Mouse (Mus musculus): ENCODE measurements around the gene March8.
"Not testable (repeated sequence)": the region's sequence is repeated elsewhere in the genome, so short reads cannot be mapped to it uniquely, and the experiment has no call there.

March8 gene

GRCm38 (mm10) chr6:116337835-116338501, at the start of gene March8:
Gene March8 (plus strand): TSS chr6:116338024.
- peak; percentile 66 to 78 for DNase-seq (ENCODE audit: low spot score in 2 of 2)

GRCm38 (mm10) chr6:116311411-116311810, 26.4 kb upstream of the March8 start:
- DNase-seq (ENCODE audit: low spot score in 2 of 2) = no peak

GRCm38 (mm10) chr6:116319259-116319658, 18.6 kb upstream of the March8 start:
- DNase-seq (ENCODE audit: low spot score in 2 of 2) = no peak

- DNase-seq (ENCODE audit: low spot score in 2 of 2) = no peak
Observed at GRCm38 (mm10) chr6:116326641-116327040, 11.2 kb upstream of the March8 start.

GRCm38 (mm10) chr6:116331396-116331795, 6.4 kb upstream of the March8 start:
- no peak for DNase-seq (ENCODE audit: low spot score in 2 of 2)

GRCm38 (mm10) chr6:116337466-116337834, 374 bp upstream of the March8 start:
- DNase-seq (ENCODE audit: low spot score in 2 of 2) = no peak

- no peak for DNase-seq (ENCODE audit: low spot score in 2 of 2)
Observed at GRCm38 (mm10) chr6:116338520-116338919, 696 bp downstream of the March8 start.

- DNase-seq (ENCODE audit: low spot score in 2 of 2) = no peak
Observed at GRCm38 (mm10) chr6:116339088-116339487, 1.3 kb downstream of the March8 start.

- DNase-seq (ENCODE audit: low spot score in 2 of 2) = no peak
Observed at GRCm38 (mm10) chr6:116340521-116340920, 2.7 kb downstream of the March8 start.

GRCm38 (mm10) chr6:116347953-116348352, 10.1 kb downstream of the March8 start:
- no peak for DNase-seq (ENCODE audit: low spot score in 2 of 2)

- DNase-seq (ENCODE audit: low spot score in 2 of 2) = no peak
Observed at GRCm38 (mm10) chr6:116349997-116350396, 12.2 kb downstream of the March8 start.

GRCm38 (mm10) chr6:116350643-116351042, 12.8 kb downstream of the March8 start:
- DNase-seq (ENCODE audit: low spot score in 2 of 2) = no peak

- no peak for DNase-seq (ENCODE audit: low spot score in 2 of 2)
Observed at GRCm38 (mm10) chr6:116351534-116351933, 13.7 kb downstream of the March8 start.

GRCm38 (mm10) chr6:116353428-116353827, 15.6 kb downstream of the March8 start:
- DNase-seq (ENCODE audit: low spot score in 2 of 2) = no peak

GRCm38 (mm10) chr6:116356311-116356947, 18.6 kb downstream of the March8 start:
- not testable (repeated sequence) for DNase-seq (ENCODE audit: low spot score in 2 of 2)

GRCm38 (mm10) chr6:116356948-116357325, 19.1 kb downstream of the March8 start:
- DNase-seq (ENCODE audit: low spot score in 2 of 2) = no peak

- DNase-seq (ENCODE audit: low spot score in 2 of 2) = no peak
Observed at GRCm38 (mm10) chr6:116358056-116358455, 20.2 kb downstream of the March8 start.

- DNase-seq (ENCODE audit: low spot score in 2 of 2) = no peak
Observed at GRCm38 (mm10) chr6:116359256-116359655, 21.4 kb downstream of the March8 start.

GRCm38 (mm10) chr6:116361463-116361862, 23.6 kb downstream of the March8 start:
- DNase-seq (ENCODE audit: low spot score in 2 of 2) = no peak

GRCm38 (mm10) chr6:116361993-116362392, 24.2 kb downstream of the March8 start:
- DNase-seq (ENCODE audit: low spot score in 2 of 2) = no peak

- DNase-seq (ENCODE audit: low spot score in 2 of 2) = no peak
Observed at GRCm38 (mm10) chr6:116367971-116368370, 30.1 kb downstream of the March8 start.

- no peak for DNase-seq (ENCODE audit: low spot score in 2 of 2)
Observed at GRCm38 (mm10) chr6:116369811-116370210, 32.0 kb downstream of the March8 start.

- no peak for DNase-seq (ENCODE audit: low spot score in 2 of 2)
Observed at GRCm38 (mm10) chr6:116370216-116370976, 32.6 kb downstream of the March8 start.

All from frontal cortex, postnatal 25 days (tissue).